10 mouse cellular contexts compared by ENCODE assay signal in genomic region chr2:70561077-70561795, GRCm38 (mm10). TPM values are rescaled to one million over a fixed set of nuclear protein-coding genes. Genes with fewer than 3 reads are reported as not detected.
DNase-seq lines count a peak whose midpoint lies in the region; ATAC-seq and TF ChIP-seq lines count a peak whose summit lies in the region.
"Had no signal": no experiment of that assay in that cellular context is flagged by ENCODE, and none has a peak within 500 bp of the region (broad histone marks: within the 10 kb centered on the region; RNA-seq: fewer than 3 reads in every experiment).

No protein-coding gene starts in this region.

- no peak overlapping the region for H3K4me2 ChIP-seq in liver, embryonic 12.5 days
- peak overlapping the region; percentile 49 for H3K4me2 ChIP-seq in forebrain, embryonic 11.5 days (ENCODE audit: low read depth, low read length, severe bottlenecking)
- H3K4me2 ChIP-seq in hindbrain, postnatal 0 days (ENCODE audit: low read depth, low read length), result peak overlapping the region; percentile 59
- H3K4me2 ChIP-seq in limb, embryonic 15.5 days, result no peak overlapping the region
- peak overlapping the region; percentile 58 for H3K4me2 ChIP-seq in neural tube, embryonic 12.5 days (replicated peaks)

- H3K9me3 ChIP-seq in liver, embryonic 12.5 days (replicated peaks), result no peaks in the 10 kb centered on the region
- H3K9me3 ChIP-seq in forebrain, embryonic 11.5 days (ENCODE audit: control insufficient read depth, low read length), result no peaks in the 10 kb centered on the region
- H3K9me3 ChIP-seq in hindbrain, postnatal 0 days (ENCODE audit: low read length), result no peaks in the 10 kb centered on the region
- no peaks in the 10 kb centered on the region for H3K9me3 ChIP-seq in limb, embryonic 15.5 days
- no peaks in the 10 kb centered on the region for H3K9me3 ChIP-seq in neural tube, embryonic 12.5 days
- H3K9me3 ChIP-seq: megakaryocyte, embryonic 14.5 days had no signal

- H3K36me3 ChIP-seq in liver, embryonic 12.5 days, result no peaks in the 10 kb centered on the region
- H3K36me3 ChIP-seq in forebrain, embryonic 11.5 days (ENCODE audit: control insufficient read depth, insufficient read depth, low read length), result no peaks in the 10 kb centered on the region
- H3K36me3 ChIP-seq in hindbrain, postnatal 0 days (ENCODE audit: insufficient read depth, low read length), result no peaks in the 10 kb centered on the region
- H3K36me3 ChIP-seq in limb, embryonic 15.5 days, result no peaks in the 10 kb centered on the region
- H3K36me3 ChIP-seq in neural tube, embryonic 12.5 days, result no peaks in the 10 kb centered on the region

- H3K4me1 ChIP-seq in liver, embryonic 12.5 days, result peaks cover 15% of the 10 kb centered on the region; the same call in 1 of the 2 replicates
- H3K4me1 ChIP-seq in forebrain, embryonic 11.5 days (replicated peaks; ENCODE audit: control insufficient read depth, insufficient read depth, low read length), result peaks cover 31% of the 10 kb centered on the region
- H3K4me1 ChIP-seq in hindbrain, postnatal 0 days (ENCODE audit: insufficient read depth, low read length), result peaks cover 4% of the 10 kb centered on the region; the same call in 1 of the 2 replicates
- H3K4me1 ChIP-seq in limb, embryonic 15.5 days, result peaks cover 37% of the 10 kb centered on the region
- H3K4me1 ChIP-seq in neural tube, embryonic 12.5 days, result peaks cover 27% of the 10 kb centered on the region

- H3K4me3 ChIP-seq in liver, embryonic 12.5 days, result no peak overlapping the region
- H3K4me3 ChIP-seq in forebrain, embryonic 11.5 days (ENCODE audit: low read depth, low read length), result peak overlapping the region; percentile 35
- H3K4me3 ChIP-seq in hindbrain, postnatal 0 days (ENCODE audit: low read length), result peak overlapping the region; percentile 48
- H3K4me3 ChIP-seq in limb, embryonic 15.5 days, result peak overlapping the region; percentile 24; the same call in 1 of the 2 replicates
- peak overlapping the region; percentile 44 for H3K4me3 ChIP-seq in neural tube, embryonic 12.5 days
- H3K4me3 ChIP-seq: erythroblast, embryonic 14.5 days; megakaryocyte, embryonic 14.5 days had no signal

- ATAC-seq in liver, embryonic 12.5 days, result no peak
- peak; percentile 34 for ATAC-seq in forebrain, embryonic 11.5 days (replicated peaks; ENCODE audit: low FRiP score)
- peak; percentile 62 for ATAC-seq in hindbrain, postnatal 0 days
- no peak for ATAC-seq in limb, embryonic 15.5 days (ENCODE audit: insufficient number of reproducible peaks, low FRiP score, low TSS enrichment, low read depth)
- peak; percentile 48 for ATAC-seq in neural tube, embryonic 12.5 days (ENCODE audit: low FRiP score, low read depth)
- no peak for ATAC-seq in erythroid progenitor cell, adult 5-6 weeks (replicated peaks; ENCODE audit: low FRiP score, poor library complexity, severe bottlenecking)

- 2% methylated on average over 29 of the region's 29 CpGs for WGBS in liver, embryonic 12.5 days (ENCODE audit: insufficient replicate concordance)
- WGBS in forebrain, embryonic 11.5 days, result under 1% methylated on average over 29 of the region's 29 CpGs
- WGBS in hindbrain, postnatal 0 days, result under 1% methylated on average over 29 of the region's 29 CpGs
- WGBS in limb, embryonic 15.5 days, result 1% methylated on average over 29 of the region's 29 CpGs
- 1% methylated on average over 29 of the region's 29 CpGs for WGBS in neural tube, embryonic 12.5 days

- peaks cover 89% of the 10 kb centered on the region for H3K27me3 ChIP-seq in liver, embryonic 12.5 days (replicated peaks)
- peaks cover 74% of the 10 kb centered on the region for H3K27me3 ChIP-seq in forebrain, embryonic 11.5 days (ENCODE audit: control insufficient read depth, insufficient read depth, low read length)
- peaks cover 33% of the 10 kb centered on the region; the same call in 1 of the 2 replicates for H3K27me3 ChIP-seq in hindbrain, postnatal 0 days (ENCODE audit: insufficient read depth, low read length)
- peaks cover 87% of the 10 kb centered on the region for H3K27me3 ChIP-seq in limb, embryonic 15.5 days
- H3K27me3 ChIP-seq in neural tube, embryonic 12.5 days (replicated peaks), result peaks cover 75% of the 10 kb centered on the region

- TF ChIP-seq CTCF in hindbrain, postnatal 0 days (IDR thresholded peaks at IDR 0.05; ENCODE audit: low read depth), result peak; percentile 77

- peak; percentile 47 for DNase-seq in liver
- DNase-seq in adrenal gland, adult 2 months, result peak; percentile 64
- peak; percentile 89 for DNase-seq in forebrain, embryonic 11.5 days (ENCODE audit: low spot score)
- DNase-seq in hindbrain, postnatal 0 days (ENCODE audit: low spot score), result peak; percentile 84

- no peak overlapping the region for H3K27ac ChIP-seq in liver, embryonic 12.5 days
- H3K27ac ChIP-seq in forebrain, embryonic 11.5 days (ENCODE audit: low read depth, low read length), result no peak overlapping the region
- H3K27ac ChIP-seq in hindbrain, postnatal 0 days, result peak overlapping the region; percentile 85
- no peak overlapping the region for H3K27ac ChIP-seq in limb, embryonic 15.5 days
- H3K27ac ChIP-seq in neural tube, embryonic 12.5 days, result peak overlapping the region; percentile 67

- no peak overlapping the region for H3K9ac ChIP-seq in liver, embryonic 12.5 days
- no peak overlapping the region for H3K9ac ChIP-seq in forebrain, embryonic 11.5 days (ENCODE audit: low read length)
- peak overlapping the region; percentile 56; the same call in 1 of the 2 replicates for H3K9ac ChIP-seq in hindbrain, postnatal 0 days (replicated peaks; ENCODE audit: low read length)
- no peak overlapping the region for H3K9ac ChIP-seq in limb, embryonic 15.5 days
- peak overlapping the region; percentile 74; the same call in 1 of the 2 replicates for H3K9ac ChIP-seq in neural tube, embryonic 12.5 days

RNA-seq across cellular contexts. Expression of gene Gad1, which starts 8.4 kb away (rescaled TPM):
- polyA plus RNA-seq in liver, embryonic 12.5 days (2016; fragmentation: Nextera tagmentation; extraction: Ambion mirVana), result 0.14 TPM in 1 of 2 replicates, not detected in the other
- total RNA-seq in adrenal gland, adult 2 months (2021), result 1 to 10 TPM; 4.2 to 9.5 TPM
- polyA plus RNA-seq in adrenal gland, adult 2 months (2012; rRNA removed), result 4.2 and 8.0 TPM in 2 replicates
- polyA plus RNA-seq in forebrain, embryonic 11.5 days (2014; fragmentation: Nextera tagmentation; extraction: Ambion mirVana), result 14.2 and 17.2 TPM in 2 replicates
- 106 and 113 TPM in 2 replicates for total RNA-seq in hindbrain, postnatal 0 days (2014; rRNA removed)
- polyA plus RNA-seq in hindbrain, postnatal 0 days (2015; fragmentation: Nextera tagmentation; extraction: Ambion mirVana), result 108 and 113 TPM in 2 replicates
- 0.24 and 0.49 TPM in 2 replicates for polyA plus RNA-seq in limb, embryonic 15.5 days (2015; fragmentation: Nextera tagmentation; extraction: Ambion mirVana)
- 17.2 and 21.6 TPM in 2 replicates for polyA plus RNA-seq in neural tube, embryonic 12.5 days (2016; fragmentation: Nextera tagmentation; extraction: Ambion mirVana)
- total RNA-seq in erythroid progenitor cell, adult 5-6 weeks (2015; ENCODE audit: low replicate concordance), result not detected in 2 replicates
- not detected in 2 replicates for total RNA-seq in erythroid progenitor cell, adult 5-6 weeks (2017; ENCODE audit: low replicate concordance)
- polyA plus RNA-seq: erythroblast, embryonic 14.5 days had no signal

RNA-seq across cellular contexts. Expression of gene Erich2, which starts 52.6 kb away (rescaled TPM):
- 0.13 TPM in 1 of 2 replicates, not detected in the other for polyA plus RNA-seq in liver, embryonic 12.5 days (2016; fragmentation: Nextera tagmentation; extraction: Ambion mirVana)
- total RNA-seq in adrenal gland, adult 2 months (2021), result under 1 TPM in 1 of 2 experiments, not detected in 1; 0.17 TPM
- polyA plus RNA-seq in adrenal gland, adult 2 months (2012; rRNA removed), result 0.10 and 0.15 TPM in 2 replicates
- polyA plus RNA-seq in forebrain, embryonic 11.5 days (2014; fragmentation: Nextera tagmentation; extraction: Ambion mirVana), result 0.79 and 0.80 TPM in 2 replicates
- total RNA-seq in hindbrain, postnatal 0 days (2014; rRNA removed), result 0.43 and 1.8 TPM in 2 replicates
- polyA plus RNA-seq in hindbrain, postnatal 0 days (2015; fragmentation: Nextera tagmentation; extraction: Ambion mirVana), result 6.3 and 7.1 TPM in 2 replicates
- 2.2 and 2.7 TPM in 2 replicates for polyA plus RNA-seq in limb, embryonic 15.5 days (2015; fragmentation: Nextera tagmentation; extraction: Ambion mirVana)
- 0.73 and 1.4 TPM in 2 replicates for polyA plus RNA-seq in neural tube, embryonic 12.5 days (2016; fragmentation: Nextera tagmentation; extraction: Ambion mirVana)
- total RNA-seq in erythroid progenitor cell, adult 5-6 weeks (2015; ENCODE audit: low replicate concordance), result not detected in 2 replicates
- not detected in 2 replicates for total RNA-seq in erythroid progenitor cell, adult 5-6 weeks (2017; ENCODE audit: low replicate concordance)
- polyA plus RNA-seq: erythroblast, embryonic 14.5 days had no signal

Comparison
In these comparisons a context has a peak if more than half of its experiments do, and no peak if none do; other contexts are left out.
1. ATAC-seq: peak in forebrain, embryonic 11.5 days (single experiment), hindbrain, postnatal 0 days (single experiment) and neural tube, embryonic 12.5 days (single experiment); none in liver, embryonic 12.5 days (single experiment), limb, embryonic 15.5 days (single experiment) and erythroid progenitor cell, adult 5-6 weeks (single experiment).
2. H3K27ac ChIP-seq: peak in hindbrain, postnatal 0 days (single experiment) and neural tube, embryonic 12.5 days (single experiment); none in liver, embryonic 12.5 days (single experiment), forebrain, embryonic 11.5 days (single experiment) and limb, embryonic 15.5 days (single experiment).
3. H3K4me2 ChIP-seq: peak in forebrain, embryonic 11.5 days (single experiment), hindbrain, postnatal 0 days (single experiment) and neural tube, embryonic 12.5 days (single experiment); none in liver, embryonic 12.5 days (single experiment) and limb, embryonic 15.5 days (single experiment).
4. H3K9ac ChIP-seq: peak in hindbrain, postnatal 0 days (single experiment) and neural tube, embryonic 12.5 days (single experiment); none in liver, embryonic 12.5 days (single experiment), forebrain, embryonic 11.5 days (single experiment) and limb, embryonic 15.5 days (single experiment).
5. Peak in every context shown above with its lines, with median percentiles within 50 percentile points of each other: DNase-seq.